Mouse (Mus musculus) stomach, embryonic 14.5 days (tissue): ENCODE measurements around the gene Mcoln1. TPM values are rescaled to one million over a fixed set of nuclear protein-coding genes. Genes with fewer than 3 reads are reported as not detected.

Source experiments
- ATAC-seq: fragments of 200-750 bp; cut with Nextera tagmentation; 2 replicates; pipeline ENCODE4 v1.8.0; 2017; ENCODE audit warnings: low read depth, moderate TSS enrichment; ENCODE audit not compliant: insufficient number of reproducible peaks, insufficient read depth, low FRiP score
- H3K27ac ChIP-seq: fragments of 300-500 bp; sonication (generic); 2 replicates; pipeline ENCODE4 v1.5.1; 2014; ENCODE audit warnings: mild to moderate bottlenecking, low read length, moderate library complexity, mixed read lengths
- H3K27me3 ChIP-seq: fragments of 300-500 bp; sonication (generic); 2 replicates; pipeline ENCODE4 v1.6.1; 2014; ENCODE audit warnings: low read length, control low read depth, mixed read lengths; ENCODE audit not compliant: control insufficient read depth, insufficient read depth
- H3K36me3 ChIP-seq: fragments of 300-500 bp; sonication (generic); 2 replicates; pipeline ENCODE4 v1.6.1; 2014; ENCODE audit warnings: mild to moderate bottlenecking, control low read depth, low read length, moderate library complexity, mixed read lengths; ENCODE audit not compliant: control insufficient read depth, insufficient read depth
- H3K4me1 ChIP-seq: fragments of 300-500 bp; sonication (generic); 2 replicates; pipeline ENCODE4 v1.6.1; 2014; ENCODE audit warnings: low read length, control low read depth, mixed read lengths; ENCODE audit not compliant: control insufficient read depth, insufficient read depth
- H3K4me2 ChIP-seq: fragments of 300-500 bp; sonication (generic); replicated peaks from 2 replicates; pipeline ENCODE4 v1.6.1; 2014; ENCODE audit warnings: low read depth, low read length, control low read depth
- H3K4me3 ChIP-seq: fragments of 300-500 bp; sonication (generic); 2 replicates; pipeline ENCODE4 v1.5.1; 2014; ENCODE audit warnings: low read depth, low read length, control low read depth
- H3K9ac ChIP-seq: fragments of 300-500 bp; sonication (generic); replicated peaks from 2 replicates; pipeline ENCODE4 v1.6.1; 2014; ENCODE audit warnings: low read depth, mild to moderate bottlenecking, control low read depth, low read length, moderate library complexity, mixed read lengths
- H3K9me3 ChIP-seq: fragments of 300-500 bp; sonication (generic); 2 replicates; pipeline ENCODE4 v1.6.1; 2016; ENCODE audit warnings: low read depth, low read length, control low read depth; ENCODE audit not compliant: control insufficient read depth
- WGBS: fragments of 180-500 bp; shearing (Covaris S2); extraction: QIAGEN DNeasy Blood & Tissue Kit; methylation state at CpG from one replicate; pipeline ENCODE4 v1.1.7; 2014; 5-methylcytosine and 5-hydroxymethylcytosine counted together
- polyA plus RNA-seq: library from polyadenylated mRNA; unstranded; fragments of >200 nt; fragmentation: Nextera tagmentation; extraction: Ambion mirVana; gene quantifications from 2 replicates; pipeline ENCODE4 v1.2.1, GENCODE M21; 2014

The Mcoln1 gene
- polyA plus RNA-seq, 1 experiment from 2014 or later, result 34.3 TPM

GRCm38 (mm10) chr8:3536940-3537339 lies 36.7 kb downstream of the Mcoln1 start:
- no peak overlapping the region for H3K4me3 ChIP-seq
- ATAC-seq, result no peak
- no peaks in the 10 kb centered on the region for H3K4me1 ChIP-seq
- H3K9me3 ChIP-seq, result no peaks in the 10 kb centered on the region
- H3K27me3 ChIP-seq, result no peaks in the 10 kb centered on the region
- peaks cover 37% of the 10 kb centered on the region for H3K36me3 ChIP-seq
- 95% methylated on average over 9 of the region's 9 CpGs for WGBS
- no peak overlapping the region for H3K4me2 ChIP-seq
- H3K27ac ChIP-seq, result no peak overlapping the region
- H3K9ac ChIP-seq, result no peak overlapping the region

- ATAC-seq, result peak; percentile 16; the same call in 1 of the 2 replicates
- Histone ChIP-seq H3K27me3 (no peaks in the 10 kb centered on the region), H3K9me3 (no peaks in the 10 kb centered on the region), H3K4me1 (no peaks in the 10 kb centered on the region), H3K36me3 (peaks cover 36% of the 10 kb centered on the region), H3K4me2 (no peak overlapping the region), H3K4me3 (no peak overlapping the region), H3K9ac (no peak overlapping the region), H3K27ac (no peak overlapping the region)
- WGBS, result 95% methylated on average over 26 of the region's 26 CpGs
These were observed 37.4 kb downstream of the Mcoln1 start for GRCm38 (mm10) chr8:3537666-3538065.

GRCm38 (mm10) chr8:3539146-3539545 lies 38.9 kb downstream of the Mcoln1 start:
- Histone ChIP-seq H3K27ac (no peak overlapping the region), H3K4me3 (no peak overlapping the region), H3K4me2 (no peak overlapping the region), H3K4me1 (no peaks in the 10 kb centered on the region), H3K9me3 (no peaks in the 10 kb centered on the region), H3K36me3 (peaks cover 44% of the 10 kb centered on the region), H3K9ac (no peak overlapping the region), H3K27me3 (no peaks in the 10 kb centered on the region)
- WGBS, result 82% methylated on average over 7 of the region's 7 CpGs
- ATAC-seq, result no peak

- H3K27ac ChIP-seq, result no peak overlapping the region
- no peak overlapping the region for H3K4me3 ChIP-seq
- no peak for ATAC-seq
- H3K4me1 ChIP-seq, result no peaks in the 10 kb centered on the region
- H3K4me2 ChIP-seq, result no peak overlapping the region
- H3K36me3 ChIP-seq, result peaks cover 46% of the 10 kb centered on the region
- 85% methylated on average over 4 of the region's 4 CpGs for WGBS
- no peaks in the 10 kb centered on the region for H3K27me3 ChIP-seq
- H3K9ac ChIP-seq, result no peak overlapping the region
- H3K9me3 ChIP-seq, result no peaks in the 10 kb centered on the region
These were observed 39.8 kb downstream of the Mcoln1 start for GRCm38 (mm10) chr8:3540076-3540475.

- Histone ChIP-seq H3K27me3 (no peaks in the 10 kb centered on the region), H3K4me1 (no peaks in the 10 kb centered on the region), H3K4me3 (no peak overlapping the region), H3K4me2 (no peak overlapping the region), H3K27ac (no peak overlapping the region), H3K9me3 (no peaks in the 10 kb centered on the region), H3K9ac (no peak overlapping the region), H3K36me3 (peaks cover 11% of the 10 kb centered on the region; the same call in 1 of the 2 replicates)
- WGBS, result 93% methylated on average over 2 of the region's 2 CpGs
- ATAC-seq, result no peak
These were observed 46.3 kb downstream of the Mcoln1 start for GRCm38 (mm10) chr8:3546511-3546910.

- no peak for ATAC-seq
- no peaks in the 10 kb centered on the region for H3K27me3 ChIP-seq
- H3K4me2 ChIP-seq, result no peak overlapping the region
- H3K4me3 ChIP-seq, result no peak overlapping the region
- H3K36me3 ChIP-seq, result no peaks in the 10 kb centered on the region
- 94% methylated on average over 1 of the region's 1 CpGs for WGBS
- H3K9me3 ChIP-seq, result no peaks in the 10 kb centered on the region
- H3K27ac ChIP-seq, result no peak overlapping the region
- no peak overlapping the region for H3K9ac ChIP-seq
- H3K4me1 ChIP-seq, result no peaks in the 10 kb centered on the region
These were observed 52.0 kb downstream of the Mcoln1 start for GRCm38 (mm10) chr8:3552240-3552639.

GRCm38 (mm10) chr8:3556114-3556513 lies 55.9 kb downstream of the Mcoln1 start:
- H3K4me3 ChIP-seq, result no peak overlapping the region
- no peaks in the 10 kb centered on the region for H3K4me1 ChIP-seq
- ATAC-seq, result peak; percentile 86
- H3K27me3 ChIP-seq, result no peaks in the 10 kb centered on the region
- no peak overlapping the region for H3K27ac ChIP-seq
- H3K36me3 ChIP-seq, result no peaks in the 10 kb centered on the region
- WGBS, result 63% methylated on average over 4 of the region's 4 CpGs
- H3K9ac ChIP-seq, result no peak overlapping the region
- H3K4me2 ChIP-seq, result no peak overlapping the region
- H3K9me3 ChIP-seq, result no peaks in the 10 kb centered on the region

Other genes with a start within 250 kb of the Mcoln1 start
- 40.8 and 44.5 TPM in 2 replicates for gene Insr, start 220.8 kb upstream of the Mcoln1 start, polyA plus RNA-seq
- gene A430078G23Rik, start 147.0 kb upstream of the Mcoln1 start, polyA plus RNA-seq, result 0.27 and 0.39 TPM in 2 replicates
- gene Arhgef18, start 107.5 kb upstream of the Mcoln1 start, polyA plus RNA-seq, result 9.6 and 13.2 TPM in 2 replicates
- 3.9 and 6.2 TPM in 2 replicates for gene Pex11g, start 32.8 kb upstream of the Mcoln1 start, polyA plus RNA-seq
- gene Tex45, start 29.6 kb upstream of the Mcoln1 start, polyA plus RNA-seq, result not detected in 2 replicates
- 29.6 and 32.3 TPM in 2 replicates for gene Zfp358, start 7.3 kb upstream of the Mcoln1 start, polyA plus RNA-seq
- 24.6 and 27.2 TPM in 2 replicates for gene Pnpla6, start 14.9 kb downstream of the Mcoln1 start, polyA plus RNA-seq
- gene C330021F23Rik, start 67.5 kb downstream of the Mcoln1 start, polyA plus RNA-seq, result 1.2 and 1.6 TPM in 2 replicates
- gene Camsap3, start 86.8 kb downstream of the Mcoln1 start, polyA plus RNA-seq, result 14.9 and 15.3 TPM in 2 replicates
- gene Xab2, start 120.9 kb downstream of the Mcoln1 start, polyA plus RNA-seq, result 49.7 and 53.9 TPM in 2 replicates
- 92.0 and 106 TPM in 2 replicates for gene Pet100, start 121.1 kb downstream of the Mcoln1 start, polyA plus RNA-seq
- 0.56 TPM in 1 of 2 replicates, not detected in the other for gene Pcp2, start 125.1 kb downstream of the Mcoln1 start, polyA plus RNA-seq
- 92.1 and 103 TPM in 2 replicates for gene Stxbp2, start 130.5 kb downstream of the Mcoln1 start, polyA plus RNA-seq
- gene Retn, start 155.3 kb downstream of the Mcoln1 start, polyA plus RNA-seq, result 0.31 TPM in 1 of 2 replicates, not detected in the other
- 0.27 and 0.62 TPM in 2 replicates for gene Mcemp1, start 165.3 kb downstream of the Mcoln1 start, polyA plus RNA-seq
- gene Fcor, start 171.9 kb downstream of the Mcoln1 start, polyA plus RNA-seq, result 15.2 and 19.4 TPM in 2 replicates
- gene Trappc5, start 175.8 kb downstream of the Mcoln1 start, polyA plus RNA-seq, result 27.5 and 30.6 TPM in 2 replicates
- gene Fcer2a, start 193.7 kb downstream of the Mcoln1 start, polyA plus RNA-seq, result not detected in 2 replicates
- gene Clec4g, start 220.2 kb downstream of the Mcoln1 start, polyA plus RNA-seq, result not detected in 2 replicates
- not detected in 2 replicates for gene Cd209a, start 248.5 kb downstream of the Mcoln1 start, polyA plus RNA-seq